Mouse (Mus musculus) left cerebral cortex, adult 18-20 months (tissue): Measurements from ENCODE around the gene Pigq. TPM values are rescaled to one million over a fixed set of nuclear protein-coding genes. Genes with fewer than 3 reads are reported as not detected.

ENCODE experiments used
- DNase-seq, 2 experiments: peaks; one replicate each; pipeline ENCODE4 v3.0.0; 2021 to 2022; ENCODE audit warnings: low spot score in 2 of 2, mixed read lengths in 1 of 2
- total RNA-seq, 2 experiments: library from RNA; stranded (reverse); gene quantifications; 2 replicates each; pipeline ENCODE4 v1.2.3; 2021

Gene Pigq
- total RNA-seq, 2 experiments from 2014 or later, result 103 to 113 TPM

DNA sequence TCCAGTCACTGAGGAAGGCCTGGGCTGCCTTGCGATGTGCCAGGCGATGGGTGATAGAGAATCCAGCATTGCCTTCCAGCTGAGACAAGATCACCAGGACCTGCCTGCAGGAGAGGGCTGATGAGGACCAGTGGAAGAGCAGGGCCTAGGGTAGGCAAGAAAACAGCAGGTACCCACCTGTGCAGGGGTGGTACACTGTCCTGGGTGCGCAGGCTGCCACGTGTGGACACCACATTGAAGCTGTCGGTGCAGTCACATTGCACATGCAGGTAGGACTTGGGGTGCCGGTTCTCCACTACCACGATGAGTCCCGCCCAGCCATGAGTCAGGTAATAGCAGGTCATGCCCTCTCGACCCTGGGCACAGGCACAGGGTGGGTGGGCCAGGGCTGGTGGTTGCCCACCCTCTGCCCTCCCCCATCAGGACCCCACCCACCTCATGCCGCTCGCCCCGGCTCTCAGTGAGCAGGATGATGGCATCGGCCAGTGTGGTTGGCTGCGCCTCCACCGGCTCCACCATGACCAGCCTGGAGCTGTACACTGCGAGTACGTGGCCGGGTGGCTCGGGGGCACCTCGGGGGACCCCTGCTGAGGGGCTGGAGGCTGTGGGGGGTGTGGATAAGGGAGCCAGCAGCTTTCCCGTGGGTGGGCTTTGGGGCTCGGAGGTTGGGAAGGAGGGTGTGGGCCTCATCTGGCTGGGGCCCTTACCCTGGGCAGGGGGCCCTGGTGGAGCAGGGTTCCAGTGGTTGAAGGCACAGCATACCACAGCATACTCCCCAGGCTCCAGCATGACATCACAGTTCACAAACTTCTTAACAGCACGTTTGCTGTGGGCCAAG is 15.1 kb upstream of the Pigq start:
- no peak for DNase-seq

DNA sequence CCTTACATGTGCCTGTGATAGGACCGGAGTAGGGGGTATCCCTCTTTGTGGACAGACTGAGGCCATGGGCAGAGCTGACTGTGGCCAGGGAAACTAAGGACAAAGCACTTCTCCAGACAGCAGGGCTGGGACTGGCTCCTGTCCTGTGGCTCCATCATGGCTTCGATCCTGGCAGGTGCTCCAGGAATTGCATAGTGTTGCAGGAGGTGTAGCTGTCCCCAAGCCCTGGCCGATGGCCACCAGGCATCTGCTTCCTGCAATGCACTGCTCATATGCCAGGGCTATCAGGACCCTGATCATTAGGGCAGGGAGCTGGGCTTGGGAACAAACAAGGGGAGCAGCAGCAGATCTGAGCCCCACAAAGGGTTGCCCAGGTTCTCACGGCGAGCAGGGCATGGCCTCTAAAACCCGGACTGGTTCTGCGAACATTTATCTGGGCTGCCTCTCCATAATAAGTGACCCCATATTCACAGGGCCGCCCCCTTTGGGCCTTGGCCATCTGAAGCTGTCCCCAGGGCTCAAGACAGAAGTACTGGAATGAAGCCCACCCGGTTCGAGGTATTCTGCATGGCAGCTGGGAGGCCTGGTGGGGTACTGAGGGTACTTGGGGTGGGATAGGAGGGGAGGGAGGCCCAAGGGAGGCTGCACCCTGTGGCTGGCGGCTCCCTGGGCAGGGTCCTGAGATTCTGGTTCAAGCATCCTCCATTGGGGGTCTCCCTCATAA is 14.2 kb upstream of the Pigq start:
- DNase-seq, result no peak

DNA sequence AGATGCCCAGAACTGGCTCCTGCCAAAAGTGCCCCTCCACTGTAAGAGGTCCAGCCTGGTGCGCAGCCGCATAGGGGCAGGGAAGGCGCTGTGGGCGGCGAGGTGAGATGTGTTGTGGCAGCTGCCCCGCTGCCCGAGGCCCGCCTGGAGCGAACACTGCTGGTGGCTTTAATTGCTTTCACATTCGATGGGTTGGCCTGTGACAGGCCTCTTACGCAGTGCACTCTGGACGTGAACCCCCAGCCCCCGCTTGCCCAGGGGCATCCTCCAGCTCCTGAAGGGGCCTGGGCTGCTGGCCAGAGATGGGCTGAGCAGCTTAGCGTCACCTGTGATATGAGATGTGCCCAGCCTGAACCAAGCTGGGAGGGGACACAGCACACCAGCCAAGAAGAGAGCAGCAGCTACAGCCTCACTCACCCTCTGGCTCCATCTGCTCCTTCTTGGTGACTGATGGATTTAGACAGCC is 12.9 kb upstream of the Pigq start:
- no peak for DNase-seq

DNA sequence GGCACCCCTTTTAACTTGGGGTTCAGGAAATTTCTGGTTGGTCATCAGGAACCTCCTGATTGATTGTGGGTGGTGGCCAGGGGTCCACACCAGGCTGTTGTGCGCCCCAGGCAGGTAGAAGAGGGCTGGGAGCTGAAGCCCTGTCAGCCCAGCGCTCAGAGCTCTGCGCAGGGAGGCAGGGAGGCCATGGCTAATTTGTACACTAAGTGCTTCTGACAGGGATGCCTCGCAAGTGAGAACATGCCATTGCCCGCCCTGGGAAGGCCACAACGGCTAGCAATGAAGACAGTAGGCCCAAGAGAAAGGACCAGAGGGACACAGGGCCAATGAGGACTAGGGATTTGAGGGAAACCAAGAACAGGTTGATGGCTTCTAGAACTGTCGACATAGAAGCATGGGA is 11.9 kb upstream of the Pigq start:
- no peak for DNase-seq

DNA sequence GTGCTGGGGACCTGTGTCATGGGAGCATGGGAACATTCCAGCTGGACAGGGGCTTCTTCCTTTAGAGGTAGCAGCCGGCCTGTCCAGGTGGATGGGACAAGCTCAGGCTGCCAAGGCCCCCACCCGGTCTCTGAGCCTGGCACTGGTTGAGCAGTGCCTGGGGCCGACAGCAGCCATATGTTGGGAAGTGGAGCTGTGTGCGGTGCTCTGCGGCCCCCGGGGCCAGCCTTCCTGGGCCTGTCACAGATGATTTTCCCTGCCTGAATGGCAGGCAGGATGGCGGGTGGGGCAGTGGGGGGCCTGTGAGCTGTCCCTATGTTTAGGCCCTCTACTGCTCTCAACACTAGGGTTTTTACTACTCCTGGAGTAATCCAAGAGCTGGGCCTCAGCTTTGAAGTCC is 11.5 kb upstream of the Pigq start:
- DNase-seq, result no peak

DNA sequence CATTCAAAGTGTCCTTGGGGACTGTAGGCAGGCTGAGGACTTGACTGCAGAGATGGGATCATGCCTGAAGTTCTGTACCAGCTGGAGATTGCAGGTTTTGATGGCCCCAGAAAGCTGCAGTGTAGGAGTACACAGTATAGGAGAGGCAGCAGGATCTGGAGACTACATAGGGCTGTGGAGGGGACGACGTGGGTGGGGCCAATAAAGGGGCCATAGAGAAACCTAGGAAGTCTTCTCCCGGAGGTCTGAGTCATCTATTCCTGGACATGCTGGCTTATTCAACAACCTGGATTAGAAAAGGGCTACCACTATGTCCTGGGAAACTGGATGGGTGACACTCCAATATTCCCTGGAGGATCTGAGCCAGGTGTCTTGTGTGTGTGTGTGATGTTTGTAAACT is 11.0 kb upstream of the Pigq start:
- DNase-seq, result no peak

DNA sequence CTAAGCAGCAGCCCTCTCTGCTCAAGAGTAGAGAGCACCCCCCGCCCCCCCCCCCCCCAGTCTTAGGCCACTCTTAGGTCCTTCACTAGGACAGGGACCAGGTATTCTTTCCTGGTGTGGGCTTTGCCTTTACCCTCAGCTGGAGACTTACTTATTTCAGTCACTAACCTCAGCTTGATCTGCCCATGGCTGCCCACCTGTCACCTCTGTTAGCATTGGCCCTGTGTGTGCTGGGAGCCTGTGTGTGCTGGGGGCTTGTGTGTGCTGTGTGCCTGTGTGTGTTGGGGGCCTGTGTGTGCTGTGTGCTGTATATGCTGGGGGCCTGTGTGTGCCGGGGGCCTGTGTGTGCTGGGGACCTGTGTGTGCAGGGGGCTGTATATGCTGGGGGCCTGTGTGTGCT is 9.9 kb upstream of the Pigq start:
- DNase-seq, result no peak

DNA sequence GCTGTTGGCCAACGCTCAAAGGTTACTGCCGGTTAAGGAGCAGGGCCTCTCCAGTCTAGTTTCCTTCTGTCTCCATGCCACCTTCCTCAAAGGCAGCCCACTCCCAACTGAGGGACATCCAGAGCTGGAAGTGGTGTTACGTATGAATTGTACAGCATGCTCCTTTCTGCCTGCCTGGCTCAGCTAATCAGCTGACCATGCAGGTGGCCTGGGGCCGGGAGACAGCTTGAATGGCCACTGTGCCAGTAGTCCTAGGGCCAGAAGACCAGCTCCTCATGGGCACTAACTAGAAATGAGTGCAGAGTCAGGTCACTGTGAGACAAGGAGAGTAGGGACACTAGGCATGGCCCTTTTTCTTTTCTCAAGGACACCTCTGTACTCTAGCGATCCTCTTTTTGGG is 8.4 kb upstream of the Pigq start:
- no peak for DNase-seq

DNA sequence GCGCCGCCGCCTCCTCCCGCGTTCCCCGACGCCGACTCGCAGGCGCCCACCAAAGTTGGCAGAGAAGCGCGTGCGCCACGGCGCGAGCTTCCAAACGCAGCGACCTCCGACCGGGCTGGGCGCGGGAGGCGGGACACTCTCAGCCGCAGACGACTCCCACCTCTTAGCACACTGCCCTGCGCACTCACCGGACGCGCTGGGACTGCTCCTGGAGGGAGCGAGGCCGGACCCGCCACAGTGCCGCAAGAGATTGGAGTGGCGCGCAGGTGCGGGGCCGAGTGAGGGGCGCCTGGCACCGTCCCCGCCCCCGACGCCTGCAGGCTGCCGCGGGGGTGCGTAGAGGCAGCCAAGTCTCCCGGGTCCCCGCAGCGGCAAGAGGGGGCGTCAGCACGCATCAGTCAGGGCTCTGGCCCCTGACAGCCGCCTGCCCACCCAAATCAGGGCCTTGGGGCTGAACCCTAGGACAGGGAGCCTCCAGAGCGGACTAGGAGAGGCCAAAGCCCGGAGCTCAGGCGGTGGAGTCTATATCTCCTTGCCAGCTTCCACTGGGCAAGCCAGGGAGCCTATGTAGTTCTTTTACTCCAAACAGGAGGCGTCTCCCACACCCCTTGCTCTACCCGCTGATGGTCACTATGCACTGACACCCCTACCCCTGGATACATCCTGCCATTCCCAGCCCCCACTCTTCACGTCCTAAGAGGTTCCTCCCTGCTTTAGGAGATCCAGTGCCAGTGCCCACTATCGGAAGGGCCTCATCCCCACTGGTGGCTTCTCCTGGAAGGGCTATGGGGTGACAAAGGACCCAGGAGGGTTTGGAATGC is 7.3 kb upstream of the Pigq start, which contains the start of gene A930017K11Rik:
Gene A930017K11Rik, minus strand, starts transcription at position 763 of the 821 bp plus-strand sequence.
- no peak for DNase-seq

DNA sequence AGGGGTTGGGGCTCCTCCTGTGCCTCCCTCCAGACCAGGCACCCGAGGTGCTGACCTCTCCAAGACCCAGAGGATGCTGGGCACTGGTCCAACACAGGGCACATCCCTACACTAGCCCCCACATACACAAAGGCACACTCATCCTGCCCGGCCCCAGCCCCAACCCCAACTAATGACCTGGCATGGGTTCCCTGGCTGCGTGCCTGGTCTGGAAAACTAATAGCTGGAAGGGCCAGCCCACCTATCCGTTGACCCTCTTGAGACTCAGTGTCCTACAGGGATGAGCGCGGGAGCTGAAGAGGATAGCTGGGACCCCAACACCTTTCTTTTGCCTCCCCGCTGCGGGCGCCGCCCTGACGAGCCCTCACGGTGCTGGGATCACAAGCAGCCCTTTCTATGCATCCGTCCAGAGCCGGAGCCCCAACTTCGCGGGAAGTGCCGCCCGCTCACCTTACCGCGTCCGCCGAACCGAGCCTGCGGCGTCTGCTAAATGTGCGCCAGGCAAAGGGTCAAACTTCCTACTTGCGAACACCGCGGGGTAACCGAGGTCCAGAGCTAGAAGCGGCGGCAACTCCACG is 6.6 kb upstream of the Pigq start:
- DNase-seq, result no peak

DNA sequence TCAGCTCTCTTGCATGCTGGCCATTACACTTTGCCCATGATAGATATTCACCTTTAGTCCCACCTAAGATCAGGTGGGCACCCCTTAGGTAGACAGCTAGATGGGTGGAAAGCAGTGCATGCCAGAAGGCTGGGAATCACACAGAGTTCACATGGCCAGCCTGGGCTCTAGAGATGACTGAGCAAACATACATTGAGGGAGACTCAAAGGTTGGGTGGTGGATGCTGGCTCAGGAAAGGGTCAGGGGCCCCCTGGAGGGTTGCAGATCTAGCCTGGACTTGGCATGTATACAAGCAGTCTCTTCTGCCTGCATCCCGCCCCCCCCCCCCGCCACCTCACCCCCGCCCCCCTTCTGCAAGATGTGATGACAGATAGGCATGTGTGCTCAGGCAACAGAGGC is 6.0 kb upstream of the Pigq start:
- no peak for DNase-seq

DNA sequence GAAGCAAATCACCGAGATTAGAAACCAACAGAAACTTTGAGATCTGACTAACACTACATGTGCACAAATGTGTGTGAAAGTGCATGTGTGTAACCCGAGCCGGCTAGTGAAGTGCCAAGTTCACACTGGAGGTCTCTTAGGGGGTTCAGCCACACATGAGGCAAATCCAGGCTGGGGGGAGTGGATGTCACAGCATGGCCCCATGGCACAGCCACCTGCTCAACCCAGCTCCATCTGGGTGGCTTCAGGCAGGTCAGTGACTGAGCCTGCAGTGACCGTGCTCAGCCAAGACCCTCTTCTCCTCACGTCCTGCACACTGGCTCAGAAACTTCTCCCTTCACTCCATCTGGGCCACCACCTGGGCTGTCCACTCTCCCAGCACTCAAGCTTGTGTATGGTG is 5.2 kb upstream of the Pigq start:
- no peak for DNase-seq

DNA sequence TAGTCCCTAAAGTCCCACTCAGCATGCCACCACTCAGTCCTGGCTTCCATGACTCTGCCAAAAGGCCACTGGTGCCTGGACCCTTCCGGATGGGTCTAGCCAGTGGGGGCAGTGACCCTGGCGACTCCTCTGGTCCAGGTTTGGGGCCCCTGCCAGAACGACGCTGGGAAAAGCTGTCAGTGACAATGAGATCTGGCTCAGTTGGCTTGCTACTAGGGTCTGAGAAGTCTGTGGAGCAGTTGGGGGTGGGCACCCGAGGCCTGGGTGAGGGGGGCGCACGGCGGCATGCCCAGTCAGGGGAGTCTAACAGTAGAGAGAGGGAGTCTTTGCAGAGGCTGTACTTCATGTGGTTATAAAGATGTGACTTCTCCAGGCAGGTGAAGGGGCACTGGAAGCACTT is 3.3 kb upstream of the Pigq start:
- DNase-seq, result no peak

DNA sequence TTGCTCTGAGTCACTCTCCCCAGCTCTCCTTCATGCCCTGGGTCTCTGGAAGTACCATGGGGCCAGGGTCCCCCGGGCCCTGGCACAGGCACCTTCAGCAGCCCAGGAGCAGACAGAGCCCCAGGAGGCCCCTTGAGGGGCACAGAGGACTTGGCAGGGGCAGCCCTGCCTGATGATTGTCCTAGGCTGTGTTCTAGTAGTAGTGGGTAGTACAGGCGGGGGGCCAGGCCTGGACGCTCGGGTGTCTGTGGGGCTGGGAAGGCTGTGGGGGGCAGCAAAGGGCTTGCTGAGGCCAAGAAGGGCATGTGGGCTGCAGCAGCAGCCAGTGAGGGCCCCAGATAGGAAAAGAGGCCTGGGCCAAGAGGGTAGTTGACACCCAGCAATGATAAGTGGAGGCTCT is 2.8 kb upstream of the Pigq start:
- no peak for DNase-seq

DNA sequence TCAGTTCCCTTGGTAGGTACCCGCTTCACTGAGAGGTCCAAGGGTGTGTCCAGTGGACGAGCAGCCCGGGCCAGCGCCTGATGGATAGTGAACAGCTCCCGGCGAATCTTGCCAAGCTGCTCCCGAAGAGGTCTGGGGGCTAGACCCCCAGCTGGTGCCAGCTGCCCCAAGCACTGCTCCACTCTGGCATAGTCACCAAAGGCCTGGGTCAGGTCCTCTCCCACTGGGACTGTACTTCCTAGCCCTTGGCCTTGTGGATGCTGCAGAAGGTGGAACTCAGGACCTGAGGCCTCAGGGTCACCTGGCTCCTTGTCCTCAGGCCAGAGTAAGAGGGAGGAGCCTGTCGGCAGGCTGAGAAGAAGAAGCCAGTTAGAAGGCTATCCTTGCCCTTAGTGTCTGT is 2.2 kb upstream of the Pigq start:
- no peak for DNase-seq

DNA sequence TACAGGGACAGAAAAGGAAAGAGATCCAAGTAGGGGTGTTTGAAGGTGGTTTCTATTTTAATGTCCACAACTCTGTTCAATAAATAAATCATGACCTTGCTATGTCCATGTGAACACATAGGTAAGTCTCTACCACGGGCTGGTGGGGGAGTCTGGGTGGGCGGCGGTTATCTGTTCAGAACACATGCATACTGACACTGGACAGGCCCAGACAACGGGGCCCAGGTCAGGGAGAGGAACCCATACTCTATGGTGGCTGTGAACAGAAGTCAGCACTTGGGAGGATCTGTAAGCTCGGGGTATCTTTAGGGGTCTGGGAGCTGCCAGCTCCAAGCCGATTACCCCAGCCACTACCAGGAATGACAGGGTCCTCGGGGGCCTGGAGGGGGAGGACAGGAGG is 1.6 kb upstream of the Pigq start:
- DNase-seq, result no peak

DNA sequence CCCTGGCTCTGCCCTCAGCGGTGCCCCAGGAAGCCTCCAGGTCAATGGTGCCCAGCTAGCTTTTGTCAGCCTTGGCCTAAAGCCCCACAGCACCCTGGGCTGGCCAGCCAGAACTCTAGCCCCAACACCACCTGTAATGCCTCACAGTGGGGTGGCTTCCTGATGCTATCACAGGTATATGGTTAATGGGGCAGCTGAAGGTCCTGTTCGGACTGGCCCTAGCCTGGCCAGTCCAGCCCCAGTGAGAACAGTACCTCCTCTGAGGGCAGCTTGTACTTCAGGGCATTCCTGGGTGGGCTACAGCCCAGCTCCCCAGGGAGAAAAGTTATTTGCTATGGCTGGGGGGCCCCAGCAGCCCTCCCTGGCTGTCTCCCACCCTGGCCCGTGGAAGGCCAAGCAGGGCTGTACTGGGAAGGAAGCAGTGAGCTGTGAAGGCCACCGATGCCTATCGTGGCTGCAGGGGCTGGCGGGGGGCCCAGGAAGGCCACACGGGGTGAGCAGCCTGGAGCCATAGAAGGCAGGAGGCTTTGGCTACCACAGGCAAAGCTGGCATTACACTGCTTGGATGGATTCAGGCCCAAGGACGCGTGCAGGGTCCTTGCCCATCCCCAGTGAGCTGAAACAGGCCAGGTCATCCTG is 900 bp upstream of the Pigq start:
- DNase-seq, result no peak

DNA sequence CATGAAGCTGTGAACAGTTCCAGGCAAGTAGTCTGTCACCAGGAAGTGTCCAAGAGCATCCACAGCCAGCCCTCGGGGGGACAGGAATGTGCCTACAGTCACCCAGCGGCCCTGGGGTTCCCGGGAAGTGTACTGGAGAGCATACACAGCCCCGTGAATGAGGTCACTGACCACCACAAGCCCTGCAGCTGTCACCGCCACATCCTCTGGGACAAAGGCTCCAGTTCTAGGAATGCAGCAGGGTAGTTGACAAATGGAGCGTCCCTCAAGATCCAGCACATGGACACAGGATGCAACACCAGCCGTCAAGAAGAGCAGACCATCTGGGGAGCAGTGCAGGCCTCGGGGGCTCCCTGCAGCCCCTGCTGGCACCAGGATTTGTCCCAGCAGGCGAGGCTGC is 967 bp downstream of the Pigq start:
- no peak for DNase-seq

DNA sequence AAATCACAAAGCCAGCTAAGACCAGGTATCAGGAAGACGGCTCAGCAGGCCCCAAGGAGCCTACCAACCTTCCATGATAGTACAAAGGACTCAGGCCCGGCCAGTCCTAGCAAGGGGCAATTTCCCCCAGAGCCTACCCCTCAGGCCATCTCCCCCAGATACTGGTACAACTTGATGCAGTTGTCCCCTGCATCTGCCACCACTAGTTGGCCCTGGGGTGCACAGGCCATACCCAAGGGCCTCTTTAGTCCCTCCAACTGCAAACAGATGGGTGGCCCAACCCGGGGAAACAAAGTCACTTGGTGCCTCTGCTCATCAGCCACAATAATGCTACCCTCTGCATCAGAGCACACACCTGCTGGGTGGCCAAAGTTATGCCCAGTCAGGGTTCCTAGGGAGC is 1.5 kb downstream of the Pigq start:
- DNase-seq, result no peak

DNA sequence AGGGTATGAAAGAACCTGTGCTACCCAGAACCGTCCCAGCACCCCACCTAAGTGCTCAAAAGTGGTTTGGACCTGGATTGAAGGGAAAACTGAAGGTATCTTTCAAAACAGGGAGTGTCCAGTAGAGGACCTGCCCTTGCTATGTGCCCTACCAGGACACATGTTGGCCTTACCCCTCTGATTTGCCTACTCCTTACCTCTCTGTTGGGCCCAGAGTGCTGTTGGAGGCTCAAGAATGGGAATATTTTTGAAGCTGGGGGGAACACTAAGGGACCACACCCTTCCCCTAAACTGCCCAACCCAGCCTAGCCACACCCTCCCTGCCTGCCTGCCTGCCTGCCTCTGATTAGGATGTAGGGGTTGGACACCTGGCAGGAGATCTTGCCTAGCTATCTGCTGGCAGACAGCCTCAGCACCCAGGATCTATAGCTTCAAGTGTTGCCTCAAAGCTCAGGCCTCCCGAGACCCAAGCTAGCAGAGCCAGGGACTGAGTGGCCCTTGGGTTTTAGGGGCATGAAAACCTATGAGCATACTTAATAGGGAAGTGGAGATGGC is 2.1 kb downstream of the Pigq start:
- DNase-seq, result no peak
